Mouse (Mus musculus): ENCODE measurements around the gene Tm4sf1.

Gene Tm4sf1

DNA sequence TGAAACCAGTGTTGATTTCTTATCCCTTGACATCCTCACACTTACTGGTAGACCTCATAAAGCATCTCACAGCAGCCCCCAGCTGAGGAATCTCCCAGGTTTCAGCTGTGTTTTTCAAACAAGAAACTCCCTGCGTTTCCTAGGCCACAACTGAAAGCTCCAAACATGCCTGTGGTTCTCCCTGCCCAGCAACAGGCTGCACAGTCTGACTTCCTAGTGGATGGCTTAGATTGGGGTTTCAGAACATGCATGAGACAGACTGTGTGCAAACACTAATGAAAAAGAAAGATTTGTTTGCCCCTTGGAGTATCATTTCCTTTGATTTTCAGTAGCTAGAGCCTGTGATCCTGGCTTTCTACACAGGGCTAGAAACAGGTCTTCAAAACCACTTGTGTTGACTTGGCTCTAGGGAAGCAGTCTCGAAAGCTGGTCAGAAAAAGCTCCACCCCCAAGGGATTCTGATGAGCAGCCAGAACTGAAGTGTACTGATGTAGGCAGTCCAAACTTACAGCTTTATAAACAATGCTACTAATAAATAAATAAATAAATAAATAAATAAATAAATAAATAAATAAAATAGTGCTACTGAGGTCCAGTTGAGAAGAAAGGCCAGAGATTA lies at the start of gene Tm4sf1:
Gene Tm4sf1 (minus strand): TSS at position 68 of the 619 bp plus-strand sequence.
- DNase-seq (ENCODE audit: low spot score in 2 of 2) = no peak

DNA sequence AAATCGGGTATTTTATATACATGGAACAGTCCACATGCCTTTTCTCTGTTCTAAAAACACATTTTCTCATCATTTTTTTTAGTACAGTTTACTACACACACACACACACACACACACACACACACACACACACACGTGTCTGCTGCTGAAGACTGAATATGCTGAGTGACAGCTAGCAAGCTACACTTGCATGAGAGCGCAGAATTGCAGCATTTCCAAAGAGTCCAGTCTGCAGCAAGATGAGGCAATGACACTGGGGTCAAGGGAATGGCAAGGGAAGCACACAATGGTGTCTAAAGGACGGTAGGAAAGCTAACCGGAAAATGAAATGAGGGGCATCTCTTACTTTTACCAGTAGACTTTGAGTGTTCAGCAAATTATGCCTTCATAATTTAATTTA lies 43.0 kb upstream of the Tm4sf1 start:
- no peak for DNase-seq (ENCODE audit: low spot score in 2 of 2)

DNA sequence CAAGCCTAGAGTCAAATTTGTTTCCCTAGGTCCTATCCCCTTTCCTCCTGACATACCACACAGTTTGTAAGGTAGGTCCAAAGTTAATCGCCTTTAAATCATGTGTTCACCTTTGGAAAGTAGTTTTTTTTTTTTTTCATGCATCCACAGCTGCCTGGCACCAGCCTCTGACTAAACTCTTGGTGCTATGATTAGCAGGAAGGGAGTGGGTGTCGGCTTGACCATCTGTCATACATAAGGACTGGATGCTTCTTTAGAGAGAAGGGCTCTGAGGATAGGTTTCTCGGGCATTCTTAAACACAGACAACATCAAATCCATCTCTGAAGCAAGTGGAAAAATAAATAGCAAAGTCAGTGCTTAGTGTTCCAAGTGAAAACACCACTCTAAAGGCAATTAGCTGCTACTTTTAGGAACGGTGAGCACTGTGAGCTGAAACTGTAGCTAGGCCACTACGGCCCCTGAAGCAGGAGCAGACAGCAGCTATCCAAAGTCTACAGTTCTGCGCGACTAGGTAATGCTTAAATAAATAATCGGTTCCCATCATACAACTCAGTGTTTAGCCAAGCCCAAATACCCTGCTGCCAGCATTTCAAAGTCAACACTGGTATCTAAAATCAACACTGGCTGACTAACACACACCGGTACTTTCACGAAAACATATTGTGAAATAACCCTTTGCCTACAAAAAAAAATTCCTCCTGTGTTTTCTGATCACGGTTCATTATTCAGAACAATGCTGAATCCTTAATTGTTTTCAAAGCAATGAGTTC lies 42.2 kb upstream of the Tm4sf1 start:
- peak; percentile 34 to 62 for DNase-seq (ENCODE audit: low spot score in 2 of 2)

DNA sequence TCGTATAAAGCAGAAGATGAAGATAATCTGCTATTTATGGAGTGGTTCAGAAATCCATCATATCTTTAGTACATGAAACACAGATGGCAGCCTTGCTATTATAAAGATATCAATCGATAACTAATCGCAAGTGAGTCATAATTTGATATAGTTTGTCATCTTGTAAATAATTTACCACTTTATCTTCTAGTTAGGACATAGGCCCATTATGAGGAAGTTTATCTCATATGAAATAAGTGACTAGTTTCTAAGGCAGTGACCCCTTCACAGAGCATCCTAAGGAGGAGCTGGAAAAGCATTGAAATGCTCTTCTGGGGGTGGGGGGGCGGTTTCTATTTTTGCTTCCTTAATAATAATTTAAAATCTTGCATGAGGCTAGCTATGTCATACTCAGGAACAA lies 41.2 kb upstream of the Tm4sf1 start:
- no peak for DNase-seq (ENCODE audit: low spot score in 2 of 2)

DNA sequence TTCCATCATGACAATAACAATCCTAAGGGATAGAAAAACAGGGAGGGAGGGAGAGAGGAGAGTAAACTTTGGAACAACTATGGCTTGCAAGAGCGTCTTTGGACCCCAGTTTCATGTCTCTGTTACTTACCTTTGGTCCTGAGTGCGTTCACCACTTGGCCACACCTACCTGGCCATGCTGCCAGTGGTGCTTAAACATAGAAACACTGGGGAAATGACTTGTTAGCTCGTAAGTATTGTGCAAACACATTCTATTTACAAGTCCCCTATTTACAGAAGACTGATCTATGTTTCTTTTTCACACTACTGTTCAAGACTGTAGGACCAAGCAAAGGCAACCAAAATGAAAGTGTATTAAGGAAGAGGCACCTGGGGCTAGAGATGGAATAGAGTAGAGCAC lies 39.5 kb upstream of the Tm4sf1 start:
- DNase-seq (ENCODE audit: low spot score in 2 of 2) = no peak

DNA sequence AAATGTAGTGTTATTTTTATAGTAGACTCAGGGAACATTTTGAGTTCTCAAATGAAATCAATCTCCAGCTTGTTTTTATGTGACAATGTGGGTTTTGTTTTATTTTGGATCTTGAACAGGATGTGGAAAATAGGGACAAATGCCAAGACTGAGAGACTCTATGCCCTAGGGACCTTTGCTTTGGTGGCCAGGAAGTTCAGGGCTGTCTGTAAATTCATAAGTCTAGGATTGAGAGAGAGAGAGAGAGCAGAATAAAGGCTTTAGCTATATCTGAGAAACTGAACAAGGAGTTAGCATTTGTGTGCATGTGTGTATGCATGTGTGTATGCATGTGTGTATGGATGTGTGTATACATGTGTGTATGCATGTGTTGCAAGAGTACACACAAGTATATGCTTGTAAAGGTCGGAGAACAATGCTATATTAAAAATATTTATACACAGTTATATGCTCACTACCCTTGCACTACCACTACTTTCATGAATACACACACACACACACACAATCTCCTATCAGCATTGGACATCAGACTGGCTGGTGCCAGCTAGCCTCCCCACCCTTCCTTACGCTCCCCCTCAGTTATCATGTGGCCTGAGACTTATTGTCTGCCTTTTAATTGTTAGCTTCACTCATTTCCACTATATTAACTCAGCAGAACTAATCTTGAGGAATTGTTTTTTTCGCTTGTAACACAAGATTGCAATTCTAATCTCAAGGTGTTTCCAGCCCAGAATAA lies 33.5 kb upstream of the Tm4sf1 start:
- no peak for DNase-seq (ENCODE audit: low spot score in 2 of 2)

DNA sequence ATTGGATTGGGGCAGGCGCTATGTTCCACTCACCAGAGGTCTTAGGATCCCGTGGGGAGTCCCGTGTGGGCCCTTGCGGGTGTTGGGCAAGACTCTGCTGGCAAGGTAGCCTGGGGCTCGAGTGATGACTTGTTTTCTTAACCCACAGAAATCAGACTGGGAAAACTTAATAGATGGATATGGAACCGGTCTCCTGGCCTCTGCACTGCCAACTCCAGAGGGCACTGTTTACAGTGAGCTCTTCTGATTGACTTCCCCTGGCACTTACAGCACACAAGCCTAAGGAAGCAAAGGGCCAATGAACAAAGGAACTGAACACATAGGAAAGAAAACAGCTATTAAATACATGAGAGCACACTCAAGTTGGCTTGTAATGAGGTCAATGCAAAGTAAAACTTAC lies 26.2 kb upstream of the Tm4sf1 start:
- DNase-seq (ENCODE audit: low spot score in 2 of 2) = no peak

DNA sequence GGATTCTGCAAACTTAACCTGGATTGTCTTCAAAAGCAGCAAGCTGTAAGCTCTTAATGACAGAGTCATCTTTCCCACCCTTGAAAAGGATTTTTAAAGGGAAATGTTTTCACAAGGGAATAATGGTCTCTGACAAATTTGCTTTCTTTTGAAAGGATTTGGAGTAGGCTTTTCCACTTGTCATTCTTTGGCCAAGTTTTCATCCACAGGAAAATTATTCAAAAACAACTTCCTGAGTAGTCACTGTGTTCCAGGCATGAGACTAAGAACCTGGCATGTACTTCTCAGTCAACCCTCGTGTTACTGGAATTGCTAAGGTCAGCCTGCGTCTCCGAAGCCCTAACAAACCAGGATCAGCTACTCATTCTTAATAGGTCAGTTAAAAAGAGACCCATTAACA lies 5.3 kb upstream of the Tm4sf1 start:
- DNase-seq (ENCODE audit: low spot score in 2 of 2) = no peak

DNA sequence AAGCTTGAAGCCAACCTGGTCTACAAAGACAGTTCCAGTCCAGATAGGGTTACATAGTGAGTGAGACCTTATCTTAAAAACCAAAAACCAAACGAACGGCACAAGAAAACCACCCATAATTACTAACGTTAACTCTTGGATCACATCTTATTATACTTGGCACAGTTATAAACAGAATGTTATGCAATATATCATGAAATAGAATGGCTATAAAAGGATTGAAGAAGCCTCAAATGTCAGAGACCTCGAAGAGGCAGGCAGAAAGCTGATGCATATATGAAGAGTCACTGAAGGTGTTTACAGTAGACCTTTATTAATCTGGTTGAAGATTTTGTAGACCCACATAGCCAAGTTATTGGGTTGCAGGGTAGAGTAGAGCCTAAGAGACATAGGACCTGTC lies 3.8 kb upstream of the Tm4sf1 start:
- no peak for DNase-seq (ENCODE audit: low spot score in 2 of 2)

DNA sequence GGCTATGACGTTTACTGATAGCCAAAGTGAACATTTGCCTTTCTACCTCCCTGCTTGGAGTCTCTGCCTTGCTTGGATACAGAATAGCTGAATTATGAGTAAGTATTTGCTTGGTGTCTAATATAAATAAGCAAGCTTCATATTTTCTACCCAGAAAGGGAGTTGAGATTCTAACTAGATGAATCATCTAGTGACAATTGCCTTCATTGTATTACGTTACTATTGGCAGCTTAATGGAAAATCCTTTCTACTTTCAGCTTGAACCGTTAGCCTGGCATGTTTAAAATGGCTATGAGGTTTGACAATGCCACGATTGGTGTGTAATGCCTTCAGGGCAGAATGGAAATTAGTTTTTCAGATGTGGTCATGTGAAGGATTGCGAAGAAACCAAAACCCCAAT lies 2.7 kb upstream of the Tm4sf1 start:
- DNase-seq (ENCODE audit: low spot score in 2 of 2) = no peak

DNA sequence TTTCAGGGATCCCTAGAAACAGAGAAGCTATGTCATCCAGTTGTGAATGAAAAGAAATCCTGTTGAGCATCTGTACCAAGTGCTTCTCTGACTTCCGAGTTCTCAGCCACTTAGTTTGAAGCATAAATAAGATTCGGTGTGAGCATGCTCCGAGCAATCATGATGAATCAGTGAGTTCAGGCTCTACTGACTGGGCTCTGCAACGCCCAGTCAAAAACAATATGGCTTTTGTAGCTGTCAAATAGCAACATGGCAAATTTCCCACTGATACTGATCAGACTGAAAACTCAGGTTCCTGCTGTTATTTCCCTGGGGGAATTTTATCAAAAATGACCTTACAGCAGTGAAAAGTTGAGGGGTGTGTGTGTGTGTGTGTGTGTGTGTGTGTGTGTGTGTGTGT lies 2.3 kb upstream of the Tm4sf1 start:
- DNase-seq (ENCODE audit: low spot score in 2 of 2) = no peak

DNA sequence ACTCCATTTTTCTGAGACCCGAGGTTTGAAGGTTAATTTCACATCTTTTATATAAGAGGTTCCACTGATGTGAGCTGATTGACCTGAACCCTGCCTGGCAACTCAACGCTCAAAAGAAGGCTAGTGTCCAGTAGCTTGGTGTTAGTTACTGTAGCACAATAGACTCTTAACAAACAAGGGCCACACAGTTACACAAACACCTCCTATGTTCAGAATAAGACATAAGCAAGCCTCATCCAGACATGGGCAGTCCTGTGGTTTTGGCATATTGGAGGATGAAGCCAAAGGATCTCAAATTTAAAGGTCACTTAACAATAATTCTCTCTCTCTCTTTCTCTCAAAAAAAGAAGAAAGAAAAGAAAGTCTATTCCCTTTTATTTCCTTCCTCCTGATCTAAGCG lies 1.7 kb upstream of the Tm4sf1 start:
- no peak for DNase-seq (ENCODE audit: low spot score in 2 of 2)

DNA sequence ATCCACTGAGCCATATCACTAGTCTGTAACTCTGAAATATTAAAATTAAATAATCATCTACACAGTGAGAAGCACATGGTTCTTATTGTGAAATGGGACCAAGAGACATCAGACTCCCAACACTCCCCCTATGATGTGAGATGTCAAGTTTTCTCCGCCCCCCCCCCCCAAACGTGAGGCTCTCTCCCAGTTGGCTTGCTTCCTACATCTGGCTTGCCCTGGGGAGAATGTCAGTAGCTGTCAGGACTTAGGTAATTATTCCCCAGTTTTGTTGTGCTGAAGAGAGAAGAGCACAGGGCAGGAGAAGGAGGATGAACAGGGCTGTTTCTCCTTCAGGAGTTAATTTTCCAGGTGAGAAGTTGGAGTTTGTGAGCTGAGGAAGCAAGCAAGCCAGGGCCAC lies 1.1 kb upstream of the Tm4sf1 start:
- no peak for DNase-seq (ENCODE audit: low spot score in 2 of 2)

DNA sequence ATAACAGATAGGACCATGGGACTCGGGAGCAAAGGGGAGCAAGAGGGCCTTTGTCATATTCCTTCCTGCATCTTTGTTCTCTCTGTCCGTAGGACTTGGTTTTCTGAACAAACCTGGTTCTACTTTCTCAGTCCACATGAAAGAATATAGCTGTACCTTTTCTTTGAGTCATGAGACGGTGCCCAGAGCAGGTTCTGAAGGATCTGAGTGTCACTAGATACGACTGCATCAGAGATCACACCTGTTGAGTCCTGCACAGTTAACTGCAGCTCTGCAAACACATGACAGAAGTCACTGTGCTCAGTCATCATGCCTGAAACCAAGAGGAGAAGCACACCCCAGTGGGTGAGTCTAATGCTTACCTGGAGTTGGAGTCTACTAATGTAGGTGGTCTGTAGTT lies 422 bp downstream of the Tm4sf1 start:
- no peak for DNase-seq (ENCODE audit: low spot score in 2 of 2)

DNA sequence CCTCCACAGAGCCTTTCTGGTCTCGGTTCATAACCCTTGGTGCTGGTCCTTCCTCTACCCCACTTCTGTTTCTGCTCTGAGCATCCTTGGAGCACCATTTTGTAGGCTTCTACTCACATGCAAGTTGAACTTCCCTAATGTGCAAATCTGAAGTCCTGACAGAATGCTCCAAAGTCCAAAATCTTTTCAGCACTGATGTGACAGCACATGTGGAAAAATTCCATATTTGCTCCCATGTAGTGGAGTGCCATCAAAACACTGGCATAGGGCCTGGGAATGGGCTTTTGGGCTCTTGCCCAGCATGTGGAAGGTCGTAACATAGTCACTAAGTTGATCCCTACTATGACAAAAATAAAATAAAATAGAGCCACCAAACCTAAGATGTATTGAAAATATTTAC lies 3.8 kb downstream of the Tm4sf1 start:
- no peak for DNase-seq (ENCODE audit: low spot score in 2 of 2)

DNA sequence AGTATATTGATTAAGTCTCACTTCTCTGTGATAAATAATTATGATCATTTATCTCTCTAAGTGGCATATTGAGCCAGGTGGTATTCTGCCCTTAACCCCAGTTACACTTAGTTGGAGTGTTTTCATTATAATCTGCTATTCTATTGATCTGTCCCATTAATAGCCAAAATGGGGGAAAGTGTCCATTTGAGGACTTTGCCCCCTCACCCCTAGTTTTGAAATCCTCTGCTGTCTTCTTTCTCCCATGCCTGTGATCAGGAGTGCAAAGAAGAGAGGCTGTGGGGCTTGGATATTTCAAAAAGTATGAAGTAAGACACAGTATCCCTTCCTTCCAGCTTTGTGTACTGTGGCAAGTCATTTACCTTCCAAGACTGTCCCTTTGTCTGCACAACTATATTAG lies 5.2 kb downstream of the Tm4sf1 start:
- DNase-seq (ENCODE audit: low spot score in 2 of 2) = no peak

DNA sequence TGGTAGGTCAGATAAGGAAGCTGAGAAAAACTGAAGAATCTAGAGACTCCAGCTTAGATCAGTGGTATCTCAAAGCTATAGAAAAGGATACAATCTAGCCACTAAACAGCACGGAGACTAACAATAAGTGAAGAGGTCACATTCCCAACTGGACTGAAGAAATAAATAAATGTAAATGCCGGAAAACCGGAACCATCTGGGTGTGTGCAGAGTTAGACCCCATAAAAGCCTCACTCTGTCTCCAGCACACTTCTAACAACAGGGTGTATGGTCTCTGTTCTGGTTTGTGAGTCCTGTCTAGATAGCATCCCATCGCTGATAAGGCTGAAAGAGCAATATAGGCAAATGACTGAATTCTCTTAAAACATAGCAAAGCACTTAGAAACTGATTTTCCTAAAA lies 6.2 kb downstream of the Tm4sf1 start:
- DNase-seq (ENCODE audit: low spot score in 2 of 2) = no peak

DNA sequence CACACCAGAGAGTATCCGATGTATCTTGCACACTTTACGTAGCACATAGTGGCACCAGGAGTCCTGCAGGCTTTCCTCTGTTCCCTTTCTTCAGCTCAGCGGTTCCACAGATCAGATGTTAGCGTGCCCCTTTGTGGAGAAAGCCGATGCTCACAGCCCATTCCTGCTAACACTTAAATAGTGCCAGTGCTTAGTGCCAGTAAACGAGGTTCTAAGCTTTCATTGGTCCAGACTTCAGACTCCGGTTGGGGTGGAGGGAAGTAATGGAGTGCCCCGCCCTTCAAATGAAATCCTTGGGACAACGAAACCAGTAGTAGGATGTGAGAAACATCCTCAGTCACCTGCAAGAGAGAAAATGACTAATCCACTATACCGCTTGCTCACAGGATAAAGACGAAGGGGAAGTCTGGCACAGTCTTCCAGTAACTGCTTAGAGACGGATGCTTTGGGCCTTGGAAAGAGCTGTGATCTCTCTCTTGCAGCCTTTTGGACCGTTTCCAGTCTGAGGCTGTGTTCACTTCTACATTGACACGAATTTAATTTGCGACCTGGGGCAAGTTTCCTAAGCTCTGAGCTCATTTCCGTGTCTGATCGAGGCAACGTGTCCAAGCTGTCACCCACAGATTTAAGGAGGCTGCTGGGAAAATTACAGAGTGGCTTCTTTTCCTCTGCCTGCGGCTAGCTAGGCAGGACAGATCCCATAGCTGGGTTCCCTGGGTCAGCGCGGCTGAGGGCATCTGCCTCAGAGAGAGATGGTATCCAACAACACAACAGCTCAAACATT lies 6.9 kb downstream of the Tm4sf1 start:
- DNase-seq (ENCODE audit: low spot score in 2 of 2) = no peak

DNA sequence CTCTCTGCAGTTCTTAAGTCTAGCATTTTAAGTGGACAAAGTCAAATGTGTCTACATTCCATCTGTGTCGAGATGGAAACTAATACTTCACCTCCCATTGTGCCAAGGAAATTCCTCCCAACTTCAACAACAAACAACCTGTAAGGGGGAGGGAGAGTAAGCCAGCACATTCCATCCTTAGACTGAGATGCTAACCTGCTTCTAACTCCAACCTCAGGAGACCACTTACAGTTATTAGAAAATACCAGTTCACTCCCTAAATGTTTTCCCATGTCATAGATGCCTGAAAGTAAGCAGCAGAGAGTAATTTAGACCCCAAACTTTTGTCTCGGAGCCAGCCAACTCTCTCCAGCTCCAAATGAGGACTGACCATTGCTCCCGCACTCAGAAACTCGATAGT lies 7.9 kb downstream of the Tm4sf1 start:
- no peak for DNase-seq (ENCODE audit: low spot score in 2 of 2)

DNA sequence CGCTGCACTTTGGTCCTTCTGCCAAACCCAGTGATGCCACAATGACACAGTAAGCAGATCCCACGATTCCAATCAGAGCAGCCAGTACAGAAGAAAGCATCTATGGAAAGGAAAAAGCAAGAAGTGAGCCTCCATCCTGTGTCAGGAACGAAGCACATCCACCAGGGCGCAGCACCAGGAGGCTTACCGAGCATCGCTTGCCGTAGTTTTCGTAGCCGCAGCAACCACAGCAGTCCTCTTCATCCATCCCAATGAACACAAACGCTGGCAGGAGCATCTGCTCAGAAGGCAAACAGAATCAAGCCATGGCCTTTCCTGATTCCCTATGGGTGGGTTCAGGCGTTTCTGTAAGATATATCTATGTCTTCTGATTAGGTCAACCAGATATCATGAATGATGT lies 9.0 kb downstream of the Tm4sf1 start:
- no peak for DNase-seq (ENCODE audit: low spot score in 2 of 2)

DNA sequence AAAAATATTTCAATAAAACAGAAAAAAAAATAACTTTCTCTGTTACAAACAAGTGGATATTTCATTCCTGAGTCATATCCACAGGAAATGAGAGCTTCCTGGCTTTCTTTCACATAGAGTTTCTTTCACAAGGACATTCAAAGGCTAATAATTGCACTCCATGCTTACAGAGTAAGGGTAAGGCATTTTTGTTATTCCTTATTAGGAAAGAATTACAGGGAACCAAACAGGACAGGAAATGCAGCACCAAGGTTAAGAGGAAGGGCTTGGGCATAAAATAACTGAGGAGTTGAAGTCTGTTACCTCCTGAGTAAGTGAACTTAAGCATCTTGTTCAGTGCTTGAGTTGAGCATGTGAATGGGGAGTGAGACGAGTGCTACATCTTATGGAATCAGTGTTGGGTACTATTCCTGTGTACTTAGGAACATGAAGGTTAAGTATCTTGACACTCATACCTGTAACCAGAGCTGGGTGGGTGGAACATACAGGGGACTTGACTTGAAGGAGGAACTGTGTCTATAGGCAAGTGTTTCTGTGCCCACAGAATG lies 12.8 kb downstream of the Tm4sf1 start:
- DNase-seq (ENCODE audit: low spot score in 2 of 2) = no peak
